Mouse (Mus musculus) lung, postnatal 10 days (tissue): ENCODE data around the gene Prb1.
"Not testable (repeated sequence)": the region's sequence is repeated elsewhere in the genome, so short reads cannot be mapped to it uniquely, and the experiment has no call there.

Experiments used
- DNase-seq: peaks from one replicate; pipeline ENCODE4 v3.0.0; 2021

The Prb1 gene

DNA sequence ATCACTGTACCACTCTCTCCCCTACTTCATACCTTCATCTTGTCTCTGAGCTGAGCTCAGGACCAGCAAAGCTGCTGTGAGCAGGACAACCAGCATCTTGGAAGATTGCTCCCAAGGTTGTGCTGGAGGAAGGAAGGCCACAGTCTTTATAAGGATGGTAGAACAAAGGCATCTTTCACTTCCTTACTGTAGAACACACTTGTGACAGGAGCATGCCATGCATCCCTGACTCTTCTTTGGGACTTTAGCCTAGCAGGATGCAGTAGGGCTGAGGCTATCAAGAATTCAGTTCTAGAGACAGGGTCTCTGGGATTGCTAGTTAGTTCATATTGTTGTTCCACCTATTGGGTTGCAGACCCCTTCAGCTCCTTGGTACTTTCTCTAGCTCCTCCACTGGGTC, at the start of gene Prb1:
TSS of gene Prb1 (minus strand) at position 101 of the 400 bp plus-strand sequence.
- DNase-seq: not testable (repeated sequence)
